Mouse (Mus musculus) limb, embryonic 11.5 days (tissue): ENCODE results near the gene Poldip3. TPM values are rescaled to one million over a fixed set of nuclear protein-coding genes. Genes with fewer than 3 reads are reported as not detected.

Experiments
- ATAC-seq: fragments of 200-750 bp; cut with Nextera tagmentation; 2 replicates; pipeline ENCODE4 v1.8.0; 2017; ENCODE audit warnings: low read depth; ENCODE audit not compliant: insufficient number of reproducible peaks, low FRiP score, low TSS enrichment
- DNase-seq: peaks from one replicate; pipeline ENCODE4 v3.0.0-alpha.2; 2015; ENCODE audit warnings: low spot score
- H3K27ac ChIP-seq: fragments of 300-500 bp; sonication (generic); replicated peaks from 2 replicates; pipeline ENCODE4 v1.5.1; 2014; ENCODE audit warnings: low read depth, mild to moderate bottlenecking, low read length
- H3K27me3 ChIP-seq: fragments of 300-500 bp; sonication (generic); 2 replicates; pipeline ENCODE4 v1.6.1; 2014; ENCODE audit warnings: mild to moderate bottlenecking, low read length, mixed read lengths; ENCODE audit not compliant: control insufficient read depth, insufficient read depth
- H3K36me3 ChIP-seq: fragments of 300-500 bp; sonication (generic); 2 replicates; pipeline ENCODE4 v1.6.1; 2014; ENCODE audit warnings: mild to moderate bottlenecking, low read length, moderate library complexity, mixed read lengths; ENCODE audit not compliant: control insufficient read depth, insufficient read depth
- H3K4me1 ChIP-seq: fragments of 300-500 bp; sonication (generic); 2 replicates; pipeline ENCODE4 v1.6.1; 2014; ENCODE audit warnings: low read length, mixed read lengths; ENCODE audit not compliant: control insufficient read depth, insufficient read depth
- H3K4me2 ChIP-seq: fragments of 300-500 bp; sonication (generic); 2 replicates; pipeline ENCODE4 v1.6.1; 2014; ENCODE audit warnings: low read depth, mild to moderate bottlenecking, moderate library complexity; ENCODE audit not compliant: severe bottlenecking
- H3K4me3 ChIP-seq: fragments of 300-500 bp; sonication (generic); 2 replicates; pipeline ENCODE4 v1.5.1; 2014; ENCODE audit warnings: low read depth, low read length
- H3K9ac ChIP-seq: fragments of 300-500 bp; sonication (generic); 2 replicates; pipeline ENCODE4 v1.6.1; 2014; ENCODE audit warnings: mild to moderate bottlenecking, low read length
- H3K9me3 ChIP-seq: fragments of 300-500 bp; sonication (generic); 2 replicates; pipeline ENCODE4 v1.6.1; 2016; ENCODE audit warnings: low read length; ENCODE audit not compliant: control insufficient read depth
- WGBS: fragments of 180-500 bp; shearing (Covaris S2); extraction: QIAGEN DNeasy Blood & Tissue Kit; methylation state at CpG from one replicate; pipeline ENCODE4 v1.1.7; 2014; 5-methylcytosine and 5-hydroxymethylcytosine counted together
- polyA plus RNA-seq: library from polyadenylated mRNA; unstranded; fragments of >200 nt; fragmentation: Nextera tagmentation; extraction: Ambion mirVana; gene quantifications from 2 replicates; pipeline ENCODE4 v1.2.1, GENCODE M21; 2014

Poldip3 gene
- polyA plus RNA-seq, 1 experiment from 2014 or later = 176 TPM

- Histone ChIP-seq H3K27ac (no peak overlapping the region), H3K9me3 (no peaks in the 10 kb centered on the region), H3K36me3 (peaks cover 26% of the 10 kb centered on the region), H3K27me3 (no peaks in the 10 kb centered on the region), H3K4me2 (no peak overlapping the region), H3K4me1 (peaks cover 3% of the 10 kb centered on the region; the same call in 1 of the 2 replicates), H3K4me3 (no peak overlapping the region), H3K9ac (no peak overlapping the region)
- no peak for ATAC-seq
- DNase-seq = no peak
- WGBS = 94% methylated on average over 9 of the region's 9 CpGs
Observed at GRCm38 (mm10) chr15:83126582-83126981, 22.6 kb downstream of the Poldip3 start.

GRCm38 (mm10) chr15:83124625-83125024, 24.6 kb downstream of the Poldip3 start:
- 62% methylated on average over 5 of the region's 5 CpGs for WGBS
- Histone ChIP-seq H3K9me3 (no peaks in the 10 kb centered on the region), H3K36me3 (peaks cover 19% of the 10 kb centered on the region), H3K27ac (0 out of 2 replicates have a peak overlapping the region, but pooled peaks have one; percentile 18), H3K4me3 (no peak overlapping the region), H3K4me1 (peaks cover 3% of the 10 kb centered on the region; the same call in 1 of the 2 replicates), H3K9ac (no peak overlapping the region; the same call in 1 of the 2 replicates), H3K4me2 (no peak overlapping the region), H3K27me3 (no peaks in the 10 kb centered on the region)
- no peak for DNase-seq
- no peak for ATAC-seq

DNA sequence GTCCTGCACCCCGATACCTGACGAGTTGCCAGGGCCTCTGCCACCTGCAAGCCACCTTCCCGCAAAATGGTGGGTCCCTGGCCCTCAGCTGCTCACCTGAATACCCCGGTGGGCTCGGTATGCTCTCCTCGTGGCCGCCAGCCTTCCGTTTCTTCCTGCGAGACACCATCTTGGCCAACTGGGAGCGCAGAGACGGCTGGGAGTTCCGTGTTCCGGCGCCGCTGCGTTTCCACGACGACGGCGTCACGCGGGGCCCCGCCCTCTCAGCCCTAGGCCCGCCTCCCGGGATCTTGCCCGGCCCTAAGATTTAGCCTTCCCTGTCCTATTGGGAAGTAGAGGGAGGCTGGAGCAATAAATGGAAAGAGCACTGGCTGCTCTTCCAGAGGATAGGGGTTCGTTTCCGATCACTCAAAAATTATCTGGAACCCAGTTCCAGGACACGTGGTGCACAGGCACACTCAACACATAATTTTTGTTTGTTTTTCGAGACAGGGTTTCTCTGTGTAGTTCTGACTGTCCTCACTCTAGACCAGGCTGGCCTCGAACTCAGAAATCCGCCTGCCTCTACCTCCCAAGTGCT, 26.5 kb downstream of the Poldip3 start, which contains the start of gene Rrp7a:
TSS of gene Rrp7a (minus strand) at position 236 of the 580 bp plus-strand sequence.
- ATAC-seq = peak; percentile 82
- no peaks in the 10 kb centered on the region for H3K9me3 ChIP-seq
- H3K36me3 ChIP-seq = peaks cover 17% of the 10 kb centered on the region
- H3K9ac ChIP-seq = peak within 1 kb of the TSS; percentile 56
- peak; percentile 94 for DNase-seq
- WGBS = 10% methylated on average over 32 of the region's 32 CpGs
- H3K4me2 ChIP-seq = peak within 1 kb of the TSS; percentile 78
- peaks cover 3% of the 10 kb centered on the region; the same call in 1 of the 2 replicates for H3K4me1 ChIP-seq
- no peaks in the 10 kb centered on the region for H3K27me3 ChIP-seq
- H3K4me3 ChIP-seq = peak within 1 kb of the TSS; percentile 89
- 0 out of 2 replicates have a peak within 1 kb of the TSS, but pooled peaks have one; percentile 30 for H3K27ac ChIP-seq

DNA sequence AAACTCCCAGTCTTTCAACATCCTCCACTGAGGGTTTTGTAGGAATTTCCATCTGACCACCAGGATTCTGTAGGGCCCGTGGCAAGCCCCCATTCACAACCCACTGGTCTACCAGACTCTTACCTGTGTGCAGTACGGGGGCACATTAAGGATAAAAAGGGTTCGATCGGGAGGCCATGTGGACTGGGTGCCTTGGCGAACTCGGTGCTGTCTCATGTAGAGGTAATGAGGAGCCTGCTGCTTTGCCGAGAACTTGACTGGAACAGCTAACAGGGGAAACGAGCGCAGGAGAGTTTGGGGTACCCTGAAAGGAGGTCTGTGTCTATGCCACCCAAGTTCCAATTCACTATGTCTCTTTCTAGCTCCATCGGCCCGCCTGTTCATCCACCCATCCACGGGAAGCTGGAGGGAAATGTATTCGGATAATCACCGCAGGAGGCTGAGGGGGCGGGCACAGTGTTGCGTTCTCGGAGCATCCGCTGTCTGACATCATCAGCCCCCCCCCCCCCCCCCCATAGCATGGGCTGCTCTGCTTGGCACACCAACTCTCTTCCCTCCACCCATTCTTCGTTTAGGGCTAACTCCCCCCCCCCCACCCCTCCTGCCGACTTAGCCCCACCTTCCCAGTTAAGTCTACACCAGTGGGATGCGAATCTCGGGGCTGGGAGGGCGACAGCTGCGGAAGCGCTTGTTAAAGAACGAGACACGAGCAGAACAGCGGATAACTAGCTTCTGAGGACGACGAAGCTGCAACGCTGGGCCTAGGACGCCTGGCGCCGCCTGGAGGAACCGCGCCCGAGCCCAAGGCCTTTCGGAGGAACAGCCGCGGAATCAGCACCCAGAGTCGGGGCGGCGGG, 27.2 kb downstream of the Poldip3 start:
- H3K9me3 ChIP-seq = no peaks in the 10 kb centered on the region
- peaks cover 3% of the 10 kb centered on the region; the same call in 1 of the 2 replicates for H3K4me1 ChIP-seq
- peak overlapping the region; percentile 56 for H3K9ac ChIP-seq
- peaks cover 14% of the 10 kb centered on the region; the same call in 1 of the 2 replicates for H3K36me3 ChIP-seq
- DNase-seq (peak; percentile 49), ATAC-seq (peak; percentile 41; the same call in 1 of the 2 replicates)
- H3K4me2 ChIP-seq = peak overlapping the region; percentile 78
- no peaks in the 10 kb centered on the region for H3K27me3 ChIP-seq
- 4% methylated on average over 39 of the region's 43 CpGs for WGBS
- H3K27ac ChIP-seq = 0 out of 2 replicates have a peak overlapping the region, but pooled peaks have one; percentile 30
- H3K4me3 ChIP-seq = peak overlapping the region; percentile 89

DNA sequence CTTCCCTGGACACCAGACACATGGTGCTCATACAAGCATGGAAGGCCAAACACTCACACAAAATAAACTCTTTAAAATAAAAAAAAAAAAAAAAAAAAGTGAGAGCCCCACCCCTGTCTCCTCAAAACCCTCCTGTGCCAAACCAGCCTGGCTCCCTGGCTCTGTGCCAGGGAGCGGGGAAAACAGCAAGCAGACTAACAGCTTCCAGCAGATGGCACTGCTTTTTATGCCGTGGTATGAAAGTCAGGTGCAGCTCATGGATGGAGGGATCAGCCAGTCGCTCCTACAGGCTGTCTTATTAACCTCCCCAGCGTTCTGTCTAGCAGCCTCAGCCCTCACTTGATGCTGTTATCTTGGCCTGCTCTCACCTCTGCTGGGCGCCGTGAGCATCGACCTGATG, 30.8 kb downstream of the Poldip3 start:
- DNase-seq (no peak), ATAC-seq (no peak)
- H3K36me3 ChIP-seq = peaks cover 6% of the 10 kb centered on the region; the same call in 1 of the 2 replicates

GRCm38 (mm10) chr15:83115071-83115470, 34.1 kb downstream of the Poldip3 start:
- ATAC-seq = no peak
- Histone ChIP-seq H3K9ac (no peak overlapping the region), H3K4me1 (0 out of 2 replicates have a peak, but pooled peaks cover 2% of the 10 kb centered on the region), H3K4me2 (no peak overlapping the region), H3K36me3 (peaks cover 6% of the 10 kb centered on the region; the same call in 1 of the 2 replicates), H3K4me3 (no peak overlapping the region), H3K27me3 (no peaks in the 10 kb centered on the region), H3K27ac (no peak overlapping the region), H3K9me3 (no peaks in the 10 kb centered on the region)
- DNase-seq = no peak
- WGBS = 89% methylated on average over 6 of the region's 6 CpGs

More for the DNA sequence above, 30.8 kb downstream of the Poldip3 start:
- Histone ChIP-seq H3K9ac (no peak overlapping the region), H3K4me1 (peaks cover 3% of the 10 kb centered on the region; the same call in 1 of the 2 replicates), H3K9me3 (no peaks in the 10 kb centered on the region), H3K4me3 (no peak overlapping the region), H3K4me2 (no peak overlapping the region), H3K27ac (no peak overlapping the region), H3K27me3 (no peaks in the 10 kb centered on the region)
- 82% methylated on average over 7 of the region's 7 CpGs for WGBS

DNA sequence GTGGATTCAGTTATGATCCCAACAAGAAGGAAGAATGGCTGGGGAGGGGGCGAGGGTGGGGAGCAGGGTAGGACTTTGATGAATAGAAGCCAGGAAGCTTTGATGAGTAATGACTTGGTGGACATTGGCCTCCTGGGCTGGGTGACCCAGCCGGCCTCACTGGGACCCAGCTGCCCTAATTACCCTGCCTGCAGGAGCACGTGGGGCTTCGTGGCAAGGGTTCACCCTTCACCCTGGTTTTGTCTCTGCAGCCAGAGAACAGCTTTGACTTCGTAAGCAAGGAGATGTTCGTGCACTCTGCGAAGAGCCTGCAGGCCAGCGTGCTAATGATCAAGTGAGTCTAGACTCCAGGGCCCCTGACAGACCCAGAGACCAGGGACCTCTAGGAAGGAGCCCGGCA, 35.1 kb downstream of the Poldip3 start:
- Histone ChIP-seq H3K9me3 (no peaks in the 10 kb centered on the region), H3K9ac (no peak overlapping the region), H3K4me3 (no peak overlapping the region), H3K4me1 (0 out of 2 replicates have a peak, but pooled peaks cover 2% of the 10 kb centered on the region), H3K4me2 (no peak overlapping the region), H3K27ac (no peak overlapping the region), H3K36me3 (peaks cover 3% of the 10 kb centered on the region; the same call in 1 of the 2 replicates), H3K27me3 (no peaks in the 10 kb centered on the region)
- 71% methylated on average over 9 of the region's 9 CpGs for WGBS
- no peak for ATAC-seq
- DNase-seq = no peak

DNA sequence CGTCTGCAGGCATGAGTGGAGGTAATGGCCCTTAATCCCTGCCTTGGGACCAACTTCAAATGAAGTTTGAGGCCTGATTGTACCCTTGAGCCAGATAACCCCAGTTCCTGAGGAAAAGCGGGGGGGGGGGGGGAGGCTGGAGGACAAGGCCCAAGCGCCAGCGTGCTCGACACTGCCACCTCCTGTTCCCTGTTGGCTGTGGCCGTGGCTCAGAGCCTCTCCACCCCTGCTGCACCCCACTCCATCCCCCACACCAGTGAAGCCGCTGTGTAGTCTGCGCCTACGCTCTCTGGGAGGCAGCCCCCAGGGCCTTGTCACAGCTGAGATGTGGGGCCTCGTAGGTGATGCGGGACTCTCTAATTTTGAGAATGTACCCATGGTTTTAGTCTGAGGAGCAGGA, 36.3 kb downstream of the Poldip3 start:
- H3K27me3 ChIP-seq = no peaks in the 10 kb centered on the region
- 0 out of 2 replicates have a peak, but pooled peaks cover 2% of the 10 kb centered on the region for H3K4me1 ChIP-seq
- no peak overlapping the region for H3K4me3 ChIP-seq
- no peaks in the 10 kb centered on the region for H3K9me3 ChIP-seq
- WGBS = 14% methylated on average over 10 of the region's 11 CpGs
- no peak overlapping the region for H3K4me2 ChIP-seq
- ATAC-seq = no peak
- peak; percentile 80 for DNase-seq
- H3K9ac ChIP-seq = no peak overlapping the region
- H3K36me3 ChIP-seq = no peaks in the 10 kb centered on the region
- no peak overlapping the region for H3K27ac ChIP-seq
